Mouse (Mus musculus): ENCODE results near the gene Mrgprf.

GRCm38 (mm10) chr7:145340248-145340904 is 39.7 kb downstream of the Mrgprf start:
- TF ChIP-seq CTCF (IDR thresholded peaks at IDR 0.05) (no peak), POLR2A (IDR thresholded peaks at IDR 0.05; ENCODE audit: insufficient read depth, low read depth, low read length) (no peak)
